ENCODE assay signal across 17 mouse cellular contexts in genomic region chr5:149134751-149135454, GRCm38 (mm10). TPM values are rescaled to one million over a fixed set of nuclear protein-coding genes. Genes with fewer than 3 reads are reported as not detected.
DNase-seq lines count a peak whose midpoint lies in the region; ATAC-seq lines count a peak whose summit lies in the region.
"Had no signal": no experiment of that assay in that cellular context is flagged by ENCODE, and none has a peak within 500 bp of the region (broad histone marks: within the 10 kb centered on the region; RNA-seq: fewer than 3 reads in every experiment).

No protein-coding gene starts in this region.

- peaks cover 33% of the 10 kb centered on the region for H3K4me1 ChIP-seq in heart, embryonic 12.5 days (replicated peaks)
- H3K4me1 ChIP-seq in liver, embryonic 12.5 days: peaks cover 42% of the 10 kb centered on the region
- 0 out of 2 replicates have a peak, but pooled peaks cover 3% of the 10 kb centered on the region for H3K4me1 ChIP-seq in hindbrain, embryonic 14.5 days (replicated peaks; ENCODE audit: control insufficient read depth, insufficient read depth, low read length)
- H3K4me1 ChIP-seq: forebrain, embryonic 13.5 days had no signal

- H3K27ac ChIP-seq in heart, embryonic 12.5 days (ENCODE audit: poor library complexity, severe bottlenecking): peak overlapping the region; percentile 4; the same call in 1 of the 2 replicates
- peak overlapping the region; percentile 73 for H3K27ac ChIP-seq in liver, embryonic 12.5 days
- no peak overlapping the region for H3K27ac ChIP-seq in hindbrain, embryonic 14.5 days
- H3K27ac ChIP-seq: embryonic facial prominence, embryonic 12.5 days; forebrain, embryonic 13.5 days; intestine, embryonic 15.5 days; kidney, postnatal 0 days; lung, embryonic 15.5 days had no signal

- H3K27me3 ChIP-seq in heart, embryonic 12.5 days (replicated peaks): no peaks in the 10 kb centered on the region
- 0 out of 2 replicates have a peak, but pooled peaks cover 3% of the 10 kb centered on the region for H3K27me3 ChIP-seq in liver, embryonic 12.5 days (replicated peaks)
- no peaks in the 10 kb centered on the region for H3K27me3 ChIP-seq in hindbrain, embryonic 14.5 days (ENCODE audit: control insufficient read depth, insufficient read depth, low read length)
- H3K27me3 ChIP-seq: embryonic facial prominence, embryonic 12.5 days; forebrain, embryonic 13.5 days; intestine, embryonic 15.5 days; lung, embryonic 15.5 days had no signal

- H3K4me2 ChIP-seq in heart, embryonic 12.5 days: peak overlapping the region; percentile 4; the same call in 1 of the 2 replicates
- H3K4me2 ChIP-seq in liver, embryonic 12.5 days: peak overlapping the region; percentile 51
- H3K4me2 ChIP-seq in hindbrain, embryonic 14.5 days (replicated peaks): no peak overlapping the region
- H3K4me2 ChIP-seq: embryonic facial prominence, embryonic 12.5 days; forebrain, embryonic 13.5 days; intestine, embryonic 15.5 days; lung, embryonic 15.5 days; midbrain, embryonic 11.5 days had no signal

- no peak overlapping the region for H3K4me3 ChIP-seq in heart, embryonic 12.5 days
- no peak overlapping the region for H3K4me3 ChIP-seq in liver, embryonic 12.5 days
- no peak overlapping the region for H3K4me3 ChIP-seq in hindbrain, embryonic 14.5 days (replicated peaks; ENCODE audit: low read length)
- H3K4me3 ChIP-seq: embryonic facial prominence, embryonic 12.5 days; forebrain, embryonic 13.5 days; intestine, embryonic 15.5 days; lung, embryonic 15.5 days had no signal

- WGBS in heart, embryonic 12.5 days: 45% methylated on average over 10 of the region's 10 CpGs
- 40% methylated on average over 10 of the region's 10 CpGs for WGBS in liver, embryonic 12.5 days (ENCODE audit: insufficient replicate concordance)
- WGBS in hindbrain, embryonic 14.5 days: 75% methylated on average over 10 of the region's 10 CpGs

- ATAC-seq in heart, embryonic 12.5 days (ENCODE audit: insufficient number of reproducible peaks, low FRiP score): peak; percentile 17; the same call in 1 of the 2 replicates
- peak; percentile 44 for ATAC-seq in liver, embryonic 12.5 days
- no peak for ATAC-seq in hindbrain, embryonic 14.5 days (ENCODE audit: low FRiP score)
- ATAC-seq: forebrain, embryonic 13.5 days; intestine, embryonic 15.5 days had no signal

- no peaks in the 10 kb centered on the region for H3K36me3 ChIP-seq in heart, embryonic 12.5 days
- no peaks in the 10 kb centered on the region for H3K36me3 ChIP-seq in liver, embryonic 12.5 days
- no peaks in the 10 kb centered on the region for H3K36me3 ChIP-seq in hindbrain, embryonic 14.5 days (replicated peaks; ENCODE audit: control insufficient read depth, insufficient read depth)
- H3K36me3 ChIP-seq: embryonic facial prominence, embryonic 12.5 days; intestine, embryonic 15.5 days; lung, embryonic 15.5 days had no signal

- intact Hi-C loops in heart, postnatal 36 days (cut with DNase I): no loop called here
- intact Hi-C loops in left cerebral cortex, postnatal 4 days (cut with DNase I): no loop called here

- DNase-seq in heart, postnatal 36 days: no peak
- DNase-seq in T-cell, adult 2 months (ENCODE audit: low spot score): peak; percentile 2
- DNase-seq in thymus, postnatal 0 days (ENCODE audit: low spot score): peak; percentile 75
- no peak for DNase-seq in hindbrain, embryonic 14.5 days (ENCODE audit: low spot score)
- DNase-seq in lung, postnatal 36 days: no peak
- no peak for DNase-seq in left cerebral cortex, postnatal 4 days
- DNase-seq: adrenal gland, postnatal 25 days; cerebellum, postnatal 36 days; right cerebral cortex, postnatal 4 days had no signal

- no peaks in the 10 kb centered on the region for H3K9me3 ChIP-seq in heart, embryonic 12.5 days (replicated peaks)
- no peaks in the 10 kb centered on the region for H3K9me3 ChIP-seq in liver, embryonic 12.5 days (replicated peaks)
- H3K9me3 ChIP-seq in hindbrain, embryonic 14.5 days (ENCODE audit: control insufficient read depth, low read length): no peaks in the 10 kb centered on the region
- H3K9me3 ChIP-seq: embryonic facial prominence, embryonic 12.5 days; forebrain, embryonic 13.5 days; intestine, embryonic 15.5 days; lung, embryonic 15.5 days had no signal

- H3K9ac ChIP-seq in heart, embryonic 12.5 days: no peak overlapping the region
- H3K9ac ChIP-seq in liver, embryonic 12.5 days: peak overlapping the region; percentile 46; the same call in 1 of the 2 replicates
- no peak overlapping the region for H3K9ac ChIP-seq in hindbrain, embryonic 14.5 days
- H3K9ac ChIP-seq: embryonic facial prominence, embryonic 12.5 days; forebrain, embryonic 13.5 days; intestine, embryonic 15.5 days; lung, embryonic 15.5 days had no signal

RNA-seq across cellular contexts. Expression of gene Uspl1, which starts 49.2 kb away (rescaled TPM):
- polyA plus RNA-seq in heart, embryonic 12.5 days (2016; fragmentation: Nextera tagmentation; extraction: Ambion mirVana): 36.3 and 38.1 TPM in 2 replicates
- 10 to 100 TPM; 18.3 to 18.6 TPM for total RNA-seq in heart, postnatal 36 days (2021)
- polyA plus RNA-seq in liver, embryonic 12.5 days (2016; fragmentation: Nextera tagmentation; extraction: Ambion mirVana): 32.5 and 37.1 TPM in 2 replicates
- polyA plus RNA-seq in thymus, postnatal 0 days (2015; fragmentation: Nextera tagmentation; extraction: Ambion mirVana): 77.0 and 78.9 TPM in 2 replicates
- 65.7 and 67.0 TPM in 2 replicates for polyA plus RNA-seq in hindbrain, embryonic 14.5 days (2014; fragmentation: Nextera tagmentation; extraction: Ambion mirVana)
- total RNA-seq in left cerebral cortex, postnatal 4 days (2021): 10 to 100 TPM; 53.5 to 61.5 TPM

RNA-seq across cellular contexts. Expression of gene Hmgb1, which starts 49.4 kb away (rescaled TPM):
- 801 and 858 TPM in 2 replicates for polyA plus RNA-seq in heart, embryonic 12.5 days (2016; fragmentation: Nextera tagmentation; extraction: Ambion mirVana)
- total RNA-seq in heart, postnatal 36 days (2021): 100 to 1,000 TPM in 1 of 2 experiments, 10 to 100 TPM in 1; 91.5 to 111 TPM
- 682 and 741 TPM in 2 replicates for polyA plus RNA-seq in liver, embryonic 12.5 days (2016; fragmentation: Nextera tagmentation; extraction: Ambion mirVana)
- 2,611 and 2,714 TPM in 2 replicates for polyA plus RNA-seq in thymus, postnatal 0 days (2015; fragmentation: Nextera tagmentation; extraction: Ambion mirVana)
- 708 and 792 TPM in 2 replicates for polyA plus RNA-seq in hindbrain, embryonic 14.5 days (2014; fragmentation: Nextera tagmentation; extraction: Ambion mirVana)
- 100 to 1,000 TPM; 291 to 345 TPM for total RNA-seq in left cerebral cortex, postnatal 4 days (2021)

Comparison
In these comparisons a context has a peak if more than half of its experiments do, and no peak if none do; other contexts are left out.
1. DNase-seq: peak in T-cell, adult 2 months (single experiment) and thymus, postnatal 0 days (single experiment); none in heart, postnatal 36 days (0 of 2), hindbrain, embryonic 14.5 days (single experiment), lung, postnatal 36 days (single experiment) and left cerebral cortex, postnatal 4 days (single experiment).